Comparison of ENCODE assay signal across 8 mouse cellular contexts in the genomic region with DNA sequence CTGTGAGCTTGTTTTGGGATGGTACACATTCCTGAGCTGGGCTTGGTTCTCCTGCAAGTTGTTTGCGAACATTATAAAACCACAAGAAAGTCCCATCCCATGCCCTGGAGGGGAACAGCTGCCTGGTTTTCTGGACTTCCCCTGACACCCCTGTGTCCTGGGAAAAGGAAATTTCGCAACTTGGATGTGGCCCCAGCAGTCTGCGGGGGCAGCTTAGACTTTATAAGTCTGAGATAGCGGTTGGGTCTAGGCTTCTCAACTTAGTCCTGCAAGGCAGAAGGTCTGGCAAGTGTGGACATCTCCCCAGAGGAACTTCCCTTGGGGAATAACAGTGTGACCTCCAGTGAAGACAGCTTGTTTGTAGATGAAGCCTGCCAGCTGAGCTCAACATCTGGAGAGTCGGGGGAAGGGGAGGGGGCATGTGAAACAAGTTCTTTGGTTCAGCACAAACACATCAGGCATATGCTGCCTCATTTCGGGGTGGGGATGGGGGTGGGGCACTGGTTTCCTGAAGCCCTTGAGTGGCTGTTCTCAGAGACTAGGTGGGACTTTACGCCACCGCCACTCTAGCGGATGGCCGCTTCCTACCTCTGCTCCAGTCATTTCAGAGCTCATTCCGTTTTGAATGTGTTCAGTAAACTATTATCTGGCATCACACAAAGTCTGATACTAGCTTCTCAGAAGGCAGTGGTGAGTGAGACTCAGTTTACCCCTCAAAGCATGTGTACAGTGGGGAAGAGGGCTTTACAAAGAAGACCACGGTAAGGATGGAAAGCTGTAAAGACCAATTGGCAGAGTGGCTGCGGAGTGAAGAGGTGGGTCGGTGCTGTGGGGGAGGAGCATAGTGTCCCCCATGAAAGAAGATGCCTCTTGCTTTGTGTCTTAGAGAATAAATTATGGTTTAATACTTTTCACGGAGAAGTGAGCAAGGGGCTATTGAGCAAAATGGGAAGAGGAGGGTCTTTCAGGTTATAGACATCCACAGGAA. TPM values are rescaled to one million over a fixed set of nuclear protein-coding genes. Genes with fewer than 3 reads are reported as not detected.
DNase-seq lines count a peak whose midpoint lies in the region; ATAC-seq and TF ChIP-seq lines count a peak whose summit lies in the region.

No protein-coding gene starts in this region.

- WGBS in intestine, embryonic 14.5 days = 32% methylated on average over 15 of the region's 15 CpGs
- WGBS in liver, embryonic 14.5 days (ENCODE audit: insufficient replicate concordance) = 21% methylated on average over 15 of the region's 15 CpGs

- 0 out of 2 replicates have a peak, but pooled peaks have one; percentile 65 for ATAC-seq in intestine, embryonic 14.5 days (replicated peaks; ENCODE audit: low FRiP score, low TSS enrichment, low read depth)
- no peak for ATAC-seq in liver, embryonic 14.5 days (ENCODE audit: insufficient read depth)

- H3K27ac ChIP-seq in intestine, embryonic 14.5 days (ENCODE audit: low read depth) = peak overlapping the region; percentile 29; the same call in 1 of the 2 replicates
- no peak overlapping the region for H3K27ac ChIP-seq in liver, embryonic 14.5 days

- H3K4me1 ChIP-seq in intestine, embryonic 14.5 days (replicated peaks; ENCODE audit: control insufficient read depth, insufficient read depth, low read length) = peaks cover 10% of the 10 kb centered on the region; the same call in 1 of the 2 replicates
- peaks cover 0 to 7% of the 10 kb centered on the region in 2 experiments; a peak in 3 of 4 replicates for H3K4me1 ChIP-seq in liver, embryonic 14.5 days (replicated peaks; ENCODE audit: control insufficient read depth in 2 of 2, insufficient read depth in 2 of 2, low read length in 1 of 2)

- peak overlapping the region; percentile 38 for H3K4me2 ChIP-seq in intestine, embryonic 14.5 days (ENCODE audit: low read length)
- H3K4me2 ChIP-seq in liver, embryonic 14.5 days (ENCODE audit: low read depth) = peak overlapping the region; percentile 48

- TF ChIP-seq EP300 in liver, embryonic 14.5 days (IDR thresholded peaks at IDR 0.05; ENCODE audit: low read depth) = no peak

- no peak for TF ChIP-seq CTCF in liver, embryonic 14.5 days (IDR thresholded peaks at IDR 0.05; ENCODE audit: low read depth)

- DNase-seq in 3134 (ENCODE audit: extremely low read depth, insufficient read length, low spot score) (peak; percentile 69), ZHBTc4 (ENCODE audit: low read depth, low spot score) (peak; percentile 96)
- peak; percentile 59 to 69 for DNase-seq in gastrocnemius, adult 8-10 months (ENCODE audit: low spot score in 2 of 2)
- peak; percentile 61 for DNase-seq in intestine, embryonic 14.5 days (ENCODE audit: low spot score)
- no peak for DNase-seq in liver, embryonic 14.5 days (ENCODE audit: low read depth in 3 of 3, low spot score in 3 of 3)
- DNase-seq in skeletal muscle tissue, adult 2 months (ENCODE audit: low read depth, low spot score) = peak; percentile 78
- no peak for DNase-seq in frontal cortex, postnatal 25 days (ENCODE audit: low spot score in 2 of 2)
- DNase-seq in layer of hippocampus, adult 8-10 months (ENCODE audit: low spot score in 2 of 2) = no peak

- no peak overlapping the region for H3K9ac ChIP-seq in intestine, embryonic 14.5 days (ENCODE audit: low read length)
- H3K9ac ChIP-seq in liver, embryonic 14.5 days (replicated peaks) = no peak overlapping the region

- no peaks in the 10 kb centered on the region for H3K27me3 ChIP-seq in intestine, embryonic 14.5 days (replicated peaks; ENCODE audit: control insufficient read depth, insufficient read depth, low read length)
- H3K27me3 ChIP-seq in liver, embryonic 14.5 days (ENCODE audit: control insufficient read depth, insufficient read depth, low read length) = no peaks in the 10 kb centered on the region

- peaks cover 6% of the 10 kb centered on the region for H3K9me3 ChIP-seq in intestine, embryonic 14.5 days (ENCODE audit: control insufficient read depth, low read length)
- peaks cover 2% of the 10 kb centered on the region; the same call in 1 of the 2 replicates for H3K9me3 ChIP-seq in liver, embryonic 14.5 days (ENCODE audit: control insufficient read depth, low read length)

- 0 out of 2 replicates have a peak overlapping the region, but pooled peaks have one; percentile 2 for H3K4me3 ChIP-seq in intestine, embryonic 14.5 days (ENCODE audit: low read depth, low read length)
- peak overlapping the region in 1 of 2 experiments; percentile 36; a peak in 2 of 4 replicates for H3K4me3 ChIP-seq in liver, embryonic 14.5 days (ENCODE audit: insufficient read depth in 1 of 2, low read depth in 2 of 2, low read length in 2 of 2)

- H3K36me3 ChIP-seq in intestine, embryonic 14.5 days (ENCODE audit: control insufficient read depth, insufficient read depth, low read length) = no peaks in the 10 kb centered on the region
- H3K36me3 ChIP-seq in liver, embryonic 14.5 days (replicated peaks; ENCODE audit: control insufficient read depth, insufficient read depth, low read depth) = no peaks in the 10 kb centered on the region

RNA-seq across cellular contexts. Expression of a gene that starts 59.7 kb away (rescaled TPM):
- total RNA-seq in gastrocnemius, adult 8-10 months (2022) = 100 to 1,000 TPM in 2 of 4 experiments, 10 to 100 TPM in 2; 48.9 to 134 (median 96.9) TPM
- 350 and 386 TPM in 2 replicates for polyA plus RNA-seq in intestine, embryonic 14.5 days (2014; fragmentation: Nextera tagmentation; extraction: Ambion mirVana)
- 176 and 281 TPM in 2 replicates for polyA plus RNA-seq in liver, embryonic 14.5 days (2012; rRNA removed)
- 162 and 189 TPM in 2 replicates for polyA plus RNA-seq in liver, embryonic 14.5 days (2014; fragmentation: Nextera tagmentation; extraction: Ambion mirVana)
- total RNA-seq in layer of hippocampus, adult 8-10 months (2022) = 100 to 1,000 TPM; 313 to 401 (median 363) TPM

Comparison
In these comparisons a context has a peak if more than half of its experiments do, and no peak if none do; other contexts are left out.
1. DNase-seq: peak in 3134 (single experiment), ZHBTc4 (single experiment), gastrocnemius, adult 8-10 months (2 of 2), intestine, embryonic 14.5 days (single experiment) and skeletal muscle tissue, adult 2 months (single experiment); none in liver, embryonic 14.5 days (0 of 3), frontal cortex, postnatal 25 days (0 of 2) and layer of hippocampus, adult 8-10 months (0 of 2).